Mouse (Mus musculus) regulatory T cell (primary cell): ENCODE results near the gene Etl4.
"Not testable (repeated sequence)": the region's sequence is repeated elsewhere in the genome, so short reads cannot be mapped to it uniquely, and the experiment has no call there.

Experiments used
- in situ Hi-C: fragments of 300-600 bp; cut with MboI, MseI; formaldehyde crosslinking; loops from one replicate; pipeline ENCODE4 v1.15.1; 2025; ENCODE audit warnings: high pct_unique_total_duplicates

Etl4 gene

GRCm38 (mm10) chr2:20167073-20167472, 257.5 kb downstream of the Etl4 start:
- in situ Hi-C loops, result no loop called here

- in situ Hi-C loops, result no loop called here
These were observed 258.0 kb downstream of the Etl4 start for GRCm38 (mm10) chr2:20167566-20167965.

DNA sequence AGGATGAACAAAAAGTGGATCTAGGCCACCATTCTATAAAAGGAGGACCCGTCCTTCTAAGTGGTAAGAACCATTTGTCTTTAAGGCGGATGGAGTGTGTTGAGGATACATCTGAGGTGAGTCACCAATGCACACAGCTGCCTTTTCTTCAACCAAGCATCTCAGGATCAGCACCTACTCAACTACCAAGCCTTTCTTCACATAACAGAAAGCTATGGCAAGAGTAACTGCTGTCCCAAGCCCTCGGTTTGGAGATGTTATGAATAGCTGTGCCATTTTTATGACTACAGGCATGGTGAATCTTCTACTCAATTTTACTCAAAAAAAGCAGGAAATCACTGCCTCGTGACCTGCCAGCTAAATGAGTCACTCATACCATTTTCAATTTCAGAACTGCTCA, 258.6 kb downstream of the Etl4 start:
- in situ Hi-C loops, result no loop called here

DNA sequence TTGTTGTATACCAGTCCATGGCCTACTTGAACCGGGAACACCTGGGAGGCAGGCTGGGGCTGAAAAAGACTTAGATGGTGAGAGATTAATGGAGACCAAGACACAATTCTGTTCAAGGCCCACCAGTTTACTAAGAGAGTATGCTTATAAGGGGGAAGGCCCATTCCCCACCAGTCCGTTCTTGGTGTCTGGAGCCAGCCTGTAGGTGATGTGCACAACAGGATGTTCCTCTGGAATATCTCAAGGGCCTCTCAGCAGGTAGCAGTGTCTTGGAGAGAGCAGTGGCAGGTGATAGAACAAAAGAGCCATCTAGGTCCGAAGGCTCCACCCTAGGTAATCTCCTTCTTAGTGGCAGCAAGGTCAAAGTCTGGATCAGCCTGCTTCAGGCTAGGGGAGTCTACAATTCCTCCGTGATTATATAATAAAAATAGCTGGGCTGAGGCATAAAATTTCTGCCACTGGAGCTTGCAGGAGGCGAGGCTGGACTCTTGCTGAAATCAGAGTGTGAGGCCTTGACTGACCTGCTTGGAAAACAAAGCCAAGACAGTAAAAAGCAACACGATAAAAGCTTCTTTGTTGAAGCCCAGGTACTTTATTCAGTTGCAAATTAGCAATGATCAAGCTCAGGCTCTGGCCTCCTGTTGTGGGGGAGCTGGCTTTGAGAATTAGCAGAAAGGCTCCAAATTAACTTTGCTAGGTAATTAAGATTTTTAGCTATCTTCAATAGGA, 267.0 kb downstream of the Etl4 start:
- in situ Hi-C loops, result not testable (repeated sequence)

DNA sequence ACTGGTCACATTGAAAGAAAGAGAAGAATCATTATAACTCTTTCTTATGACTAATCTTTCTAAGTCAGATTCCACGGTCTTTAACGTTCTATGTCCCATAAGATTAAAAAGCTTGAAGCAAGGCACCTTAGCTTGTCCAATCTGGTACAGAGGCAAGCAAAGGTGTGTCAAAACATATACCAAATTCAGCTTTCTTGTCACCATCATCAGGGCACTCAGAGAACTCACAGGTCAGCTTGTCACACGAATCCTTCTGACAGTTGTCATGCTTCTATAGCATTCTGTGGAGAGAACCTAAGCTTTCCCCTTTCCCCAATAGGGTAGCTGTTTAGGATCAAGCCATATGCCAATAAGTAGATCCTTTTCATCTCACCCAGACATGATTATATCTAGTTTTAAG, 267.7 kb downstream of the Etl4 start:
- in situ Hi-C loops, result not testable (repeated sequence)

- in situ Hi-C loops, result loop anchor here (10.0 kb wide), 1 partner anchor 264 kb away; no protein-coding TSS in a partner anchor
These were observed 271.0 kb downstream of the Etl4 start for GRCm38 (mm10) chr2:20180561-20180960.

- in situ Hi-C loops, result loop anchor here (10.0 kb wide), 1 partner anchor 258 kb away; no protein-coding TSS in a partner anchor
These were observed 277.6 kb downstream of the Etl4 start for GRCm38 (mm10) chr2:20187223-20187622.

GRCm38 (mm10) chr2:20203011-20203410, 293.4 kb downstream of the Etl4 start:
- in situ Hi-C loops, result no loop called here

DNA sequence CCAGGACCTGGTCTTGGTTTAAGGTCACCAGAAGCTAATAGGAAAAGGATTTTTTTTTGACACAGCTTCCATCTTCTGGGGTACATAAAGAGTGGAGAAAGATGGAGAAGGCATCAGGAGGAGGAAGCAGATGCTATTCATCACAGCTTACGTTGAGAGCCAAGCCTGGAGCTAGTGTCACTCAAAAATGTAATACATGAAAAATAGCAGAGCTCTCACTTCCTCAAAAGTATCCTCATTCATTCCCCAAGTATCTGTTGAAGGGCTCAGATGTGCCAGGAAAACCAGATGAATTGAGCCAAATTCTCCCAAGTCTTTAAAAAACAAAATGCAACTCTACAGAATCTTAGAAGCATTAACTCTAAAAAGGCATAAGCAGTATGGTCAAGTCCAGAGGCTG, 297.1 kb downstream of the Etl4 start:
- in situ Hi-C loops, result no loop called here

DNA sequence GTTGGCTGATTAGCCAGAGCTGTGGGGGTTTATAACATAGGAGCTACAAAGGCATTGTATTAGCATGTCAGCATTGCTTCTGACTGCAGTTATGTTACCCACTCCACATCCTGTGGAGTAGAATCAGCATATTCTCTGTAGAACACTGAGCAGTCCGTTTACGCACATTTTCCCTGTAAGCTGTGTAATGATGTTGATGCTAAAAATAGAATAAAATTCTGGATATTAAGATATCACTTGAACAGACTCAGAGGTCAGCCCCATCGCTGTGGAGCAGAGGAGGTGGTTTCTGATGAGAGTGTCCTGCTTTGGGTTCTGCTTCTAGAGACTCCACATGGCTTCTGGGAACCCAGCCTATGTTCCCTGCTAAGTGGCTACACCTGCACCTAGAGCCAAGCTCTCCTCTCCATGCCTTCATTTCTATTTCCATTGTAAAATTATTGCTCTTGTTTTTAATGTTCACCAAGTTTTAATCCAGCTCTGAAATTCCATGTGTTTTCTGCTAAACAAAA, 299.2 kb downstream of the Etl4 start:
- in situ Hi-C loops, result no loop called here

DNA sequence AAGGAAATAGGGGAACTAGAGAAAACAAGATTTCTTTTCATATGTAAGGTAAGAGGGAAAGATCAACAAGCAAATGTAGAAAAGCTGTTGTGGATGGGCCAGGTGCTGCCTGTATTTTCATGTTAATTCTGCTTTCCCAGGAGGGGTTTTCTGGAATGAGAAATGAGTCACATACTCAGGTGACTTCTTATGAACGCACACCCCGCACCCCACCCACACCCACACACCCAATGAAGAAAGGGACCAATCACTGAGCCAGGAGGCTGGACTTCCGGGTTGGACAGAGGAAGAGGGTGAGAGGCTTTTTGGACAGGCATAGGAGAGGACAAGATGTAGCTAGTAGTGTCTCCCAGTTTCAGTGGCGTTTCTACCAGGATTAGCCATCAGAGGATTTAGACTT, 299.8 kb downstream of the Etl4 start:
- in situ Hi-C loops, result no loop called here

- in situ Hi-C loops, result no loop called here
These were observed 306.7 kb downstream of the Etl4 start for GRCm38 (mm10) chr2:20216275-20216674.

GRCm38 (mm10) chr2:20216686-20217437, 307.3 kb downstream of the Etl4 start:
- in situ Hi-C loops, result no loop called here

DNA sequence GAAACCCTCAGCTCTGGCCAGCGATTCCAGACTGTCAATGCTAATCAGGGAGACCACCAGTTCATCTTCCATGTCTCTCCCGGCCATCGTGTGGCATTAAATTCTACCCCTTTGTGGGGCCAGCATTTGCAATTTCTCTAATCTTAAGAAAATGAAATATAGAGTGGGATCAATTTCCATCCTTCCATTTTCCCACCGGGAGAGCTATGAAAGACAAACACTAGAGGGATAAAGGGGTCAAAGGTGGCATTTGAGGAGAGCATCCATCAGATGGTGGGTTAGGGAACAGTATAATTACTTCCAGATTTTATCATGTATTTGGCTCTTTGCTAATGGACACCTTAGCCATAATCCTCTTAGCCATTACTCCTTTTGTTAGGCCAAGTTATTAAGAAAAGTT, 321.8 kb downstream of the Etl4 start:
- in situ Hi-C loops, result no loop called here

GRCm38 (mm10) chr2:20248043-20248664, 338.6 kb downstream of the Etl4 start:
- in situ Hi-C loops, result no loop called here

- in situ Hi-C loops, result no loop called here
These were observed 339.8 kb downstream of the Etl4 start for GRCm38 (mm10) chr2:20249403-20249802.

GRCm38 (mm10) chr2:20276124-20276523, 366.5 kb downstream of the Etl4 start:
- in situ Hi-C loops, result no loop called here

- in situ Hi-C loops, result no loop called here
These were observed 372.3 kb downstream of the Etl4 start for GRCm38 (mm10) chr2:20281903-20282302.

- in situ Hi-C loops, result no loop called here
These were observed 374.8 kb downstream of the Etl4 start for GRCm38 (mm10) chr2:20284425-20284824.

DNA sequence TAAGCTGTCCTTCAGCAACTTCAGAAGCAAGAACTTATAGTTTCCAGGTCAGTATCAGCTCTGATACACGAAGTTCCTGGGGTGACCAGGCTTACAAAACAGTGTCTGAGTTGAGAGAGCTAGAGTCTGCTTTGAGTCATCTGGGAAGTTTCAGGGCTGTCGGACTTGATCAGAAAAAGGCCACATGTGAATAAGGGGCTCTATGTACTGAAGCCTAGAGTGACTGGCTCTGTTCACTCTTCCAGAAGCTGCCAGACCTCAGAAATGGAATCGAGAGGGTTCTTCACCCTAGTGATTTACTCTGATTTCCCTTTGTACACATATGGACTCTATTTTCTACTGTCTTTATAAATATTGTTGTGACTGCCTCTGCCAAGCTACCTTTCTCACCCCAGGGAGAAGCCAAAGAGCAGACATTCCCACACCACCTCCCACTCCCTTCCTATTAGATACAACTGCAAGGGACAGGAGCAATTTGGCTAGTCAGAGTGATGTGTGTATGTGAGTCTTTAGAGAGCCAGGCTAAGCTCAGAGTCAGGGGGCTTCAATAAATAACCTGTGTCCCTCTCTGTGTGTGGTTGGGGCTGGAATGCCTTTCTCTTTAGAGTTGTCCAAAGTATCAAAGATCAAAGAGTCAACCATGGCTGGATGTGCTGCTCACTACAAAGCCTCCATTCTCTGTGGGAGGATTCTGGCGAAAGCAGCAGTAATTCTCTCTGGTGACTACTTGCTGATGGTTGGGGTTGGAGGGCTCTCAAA, 381.6 kb downstream of the Etl4 start:
- in situ Hi-C loops, result no loop called here

GRCm38 (mm10) chr2:20291741-20292110, 382.1 kb downstream of the Etl4 start:
- in situ Hi-C loops, result no loop called here

DNA sequence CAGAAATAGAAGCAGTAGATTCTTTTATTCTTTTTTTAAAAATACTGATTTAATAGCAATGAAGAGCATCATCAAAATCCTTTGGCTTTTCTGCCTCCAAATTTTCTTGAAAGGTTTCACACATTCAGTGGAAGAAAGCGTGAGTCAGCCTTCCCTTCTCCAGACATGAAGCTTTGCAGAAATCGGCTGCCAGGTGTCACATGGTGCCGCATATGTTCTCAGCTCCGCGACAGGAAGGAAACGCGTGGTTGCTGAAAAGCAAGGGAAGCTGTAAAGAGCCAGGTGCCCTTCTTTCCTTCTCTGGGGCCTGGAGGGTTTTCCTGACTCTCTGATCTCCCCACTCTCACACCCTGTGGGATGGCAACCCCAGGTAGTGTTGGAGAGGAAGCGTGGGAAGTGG, 383.8 kb downstream of the Etl4 start:
- in situ Hi-C loops, result no loop called here
